Mouse (Mus musculus) E14TG2a.4 (cell line): ENCODE results near the gene Zfp599.

Experiments
- CTCF ChIP-seq: conservative IDR thresholded peaks from 2 replicates; pipeline ENCODE4 v1.5.1; 2014; ENCODE audit warnings: low read length
- NANOG ChIP-seq: IDR thresholded peaks from 2 replicates; pipeline ENCODE4 v1.6.1; 2014; ENCODE audit warnings: borderline replicate concordance, low read length, mixed read lengths
- POU5F1 ChIP-seq: IDR thresholded peaks from 2 replicates; pipeline ENCODE4 v1.6.1; 2014; ENCODE audit warnings: low read length, borderline replicate concordance

GRCm38 (mm10) chr9:22229386-22230026, 30.2 kb downstream of the Zfp599 start:
- TF ChIP-seq CTCF (no peak), POU5F1 (no peak), NANOG (no peak)
